Mouse (Mus musculus): ENCODE results near the gene Zc3h18.
A peak's percentile ranks its signal among the peaks of the same experiment; 100 is the strongest.

The Zc3h18 gene

GRCm38 (mm10) chr8:122347811-122348552, 28.4 kb upstream of the Zc3h18 start:
- DNase-seq (ENCODE audit: low spot score in 2 of 2): no peak

- DNase-seq (ENCODE audit: low spot score in 2 of 2): no peak
These were observed 26.8 kb upstream of the Zc3h18 start for GRCm38 (mm10) chr8:122349357-122350297.

GRCm38 (mm10) chr8:122350309-122351089, 25.9 kb upstream of the Zc3h18 start:
- no peak for DNase-seq (ENCODE audit: low spot score in 2 of 2)

DNA sequence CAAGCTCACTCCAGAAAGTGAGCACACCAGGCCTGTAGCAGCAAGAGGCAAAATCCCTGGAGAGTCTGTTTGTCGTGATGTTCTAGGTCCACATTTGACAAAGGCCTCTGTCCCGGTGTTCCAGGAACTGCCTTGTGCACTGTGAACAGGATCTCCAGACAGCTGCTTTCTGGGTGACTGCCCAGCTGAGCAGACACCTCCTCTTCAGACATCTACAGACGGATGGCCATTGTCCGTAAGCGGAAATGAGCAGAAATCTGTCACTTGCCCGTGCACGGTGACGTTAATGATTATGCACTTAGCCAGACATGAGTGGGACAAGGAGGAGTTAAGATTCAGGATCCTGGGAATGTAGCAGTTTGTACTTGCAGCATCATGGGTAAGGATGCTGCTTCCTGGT, 22.3 kb upstream of the Zc3h18 start:
- DNase-seq (ENCODE audit: low spot score in 2 of 2): no peak

GRCm38 (mm10) chr8:122355642-122356606, 20.5 kb upstream of the Zc3h18 start:
- peak in 1 of 2 experiments; percentile 46 for DNase-seq (ENCODE audit: low spot score in 2 of 2)

DNA sequence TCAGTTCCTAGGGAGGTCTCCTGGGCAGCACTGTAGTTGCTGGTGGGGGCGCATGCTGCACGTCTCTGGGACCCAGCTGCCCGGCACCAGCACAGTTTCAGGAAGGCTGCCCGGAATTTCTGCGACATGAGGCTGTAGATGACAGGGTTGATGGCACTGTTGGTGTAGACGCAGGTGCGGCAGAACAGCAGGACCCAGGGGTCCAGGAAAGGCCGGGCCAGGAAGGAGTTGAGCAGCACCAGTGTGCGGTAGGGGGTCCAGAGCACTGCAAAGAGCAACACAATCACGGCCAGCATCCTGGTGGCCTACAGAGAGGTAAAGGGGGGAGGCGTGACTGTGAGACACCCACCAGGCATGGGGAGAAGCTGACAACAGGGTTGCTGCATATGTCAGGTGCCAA, 19.2 kb upstream of the Zc3h18 start:
- no peak for DNase-seq (ENCODE audit: low spot score in 2 of 2)

DNA sequence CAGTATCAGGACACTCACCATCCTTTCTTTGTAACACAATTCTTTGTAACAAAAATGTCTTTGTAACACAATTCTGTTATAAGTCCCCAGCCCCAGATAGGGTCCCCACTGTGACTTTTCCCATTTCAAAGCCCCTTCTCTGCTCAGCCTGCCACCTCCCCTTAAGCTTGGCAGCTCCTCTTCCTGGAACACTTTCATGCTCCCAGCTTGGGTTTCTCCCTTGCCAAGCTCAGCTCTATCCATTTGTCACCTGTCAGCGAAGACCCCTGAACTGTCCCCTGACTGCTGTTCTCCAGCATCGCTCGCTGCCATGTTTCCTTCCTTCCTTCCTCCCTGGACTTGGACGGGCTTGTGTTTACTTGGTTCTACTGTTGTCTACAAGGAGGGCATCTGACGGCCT, 18.8 kb upstream of the Zc3h18 start:
- DNase-seq (ENCODE audit: low spot score in 2 of 2): no peak

DNA sequence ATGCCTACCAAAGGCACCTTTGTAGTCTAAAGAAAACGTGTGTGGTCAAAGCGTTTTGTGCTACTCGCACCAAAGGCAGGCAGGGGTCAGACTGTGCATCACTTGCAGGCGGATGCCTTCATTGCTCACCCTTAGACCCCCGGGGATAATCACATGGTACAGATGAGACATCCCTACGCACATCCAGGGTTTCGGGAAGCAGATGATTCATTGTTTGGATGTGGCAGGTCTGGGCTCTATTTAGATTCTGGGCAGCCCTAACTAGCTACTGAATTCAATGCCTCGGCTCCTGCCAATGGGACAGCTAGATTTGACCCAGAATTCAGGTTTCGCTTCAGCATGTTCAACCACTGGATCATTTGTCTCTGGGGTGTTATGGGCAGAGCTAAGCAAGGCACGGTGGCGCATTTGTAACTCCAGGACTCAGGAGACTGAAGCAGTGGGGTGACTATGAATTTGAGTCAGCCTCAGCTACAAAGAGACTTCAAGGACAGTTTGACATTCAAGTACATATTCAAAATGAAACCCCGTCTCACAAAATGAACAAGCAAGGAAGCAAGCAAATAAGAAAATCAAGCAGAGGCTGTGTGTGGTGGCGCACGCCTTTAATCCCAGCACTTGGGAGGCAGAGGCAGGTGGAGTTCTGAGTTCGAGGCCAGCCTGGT, 17.2 kb upstream of the Zc3h18 start:
- no peak for DNase-seq (ENCODE audit: low spot score in 2 of 2)

GRCm38 (mm10) chr8:122360696-122361416, 15.6 kb upstream of the Zc3h18 start, which contains the start of gene Trhr2:
TSS of gene Trhr2 (minus strand) at chr8:122360746.
- DNase-seq (ENCODE audit: low spot score in 2 of 2): no peak

- no peak for DNase-seq (ENCODE audit: low spot score in 2 of 2)
These were observed 14.1 kb upstream of the Zc3h18 start for GRCm38 (mm10) chr8:122362271-122362670.

DNA sequence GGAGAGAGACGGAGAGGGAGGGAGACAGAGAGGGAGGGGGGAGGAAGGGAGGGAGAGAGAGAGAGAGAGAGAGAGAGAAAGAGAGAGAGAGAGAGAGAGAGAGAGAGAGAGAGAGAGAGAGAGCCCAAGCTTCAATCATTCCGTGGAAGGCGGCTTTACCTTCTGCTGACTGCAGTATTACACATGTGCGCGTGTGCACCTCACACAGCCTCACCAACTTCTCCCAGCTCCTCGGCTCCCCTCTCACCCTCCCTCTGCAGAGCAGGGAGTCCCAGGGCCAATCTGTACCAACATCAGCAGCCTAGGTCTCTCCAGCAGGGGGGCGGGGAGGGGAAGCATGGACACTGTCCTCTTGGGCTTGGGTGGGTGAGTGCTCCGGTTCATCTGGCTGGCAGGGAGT, 13.4 kb upstream of the Zc3h18 start:
- DNase-seq (ENCODE audit: low spot score in 2 of 2): no peak

GRCm38 (mm10) chr8:122368494-122368893, 7.9 kb upstream of the Zc3h18 start:
- DNase-seq (ENCODE audit: low spot score in 2 of 2): no peak

GRCm38 (mm10) chr8:122369665-122370064, 6.7 kb upstream of the Zc3h18 start:
- peak; percentile 46 to 52 for DNase-seq (ENCODE audit: low spot score in 2 of 2)

- no peak for DNase-seq (ENCODE audit: low spot score in 2 of 2)
These were observed 4.7 kb upstream of the Zc3h18 start for GRCm38 (mm10) chr8:122371706-122372105.

GRCm38 (mm10) chr8:122375320-122375719, 1.1 kb upstream of the Zc3h18 start:
- no peak for DNase-seq (ENCODE audit: low spot score in 2 of 2)

- no peak for DNase-seq (ENCODE audit: low spot score in 2 of 2)
These were observed 551 bp upstream of the Zc3h18 start for GRCm38 (mm10) chr8:122375751-122376364.

DNA sequence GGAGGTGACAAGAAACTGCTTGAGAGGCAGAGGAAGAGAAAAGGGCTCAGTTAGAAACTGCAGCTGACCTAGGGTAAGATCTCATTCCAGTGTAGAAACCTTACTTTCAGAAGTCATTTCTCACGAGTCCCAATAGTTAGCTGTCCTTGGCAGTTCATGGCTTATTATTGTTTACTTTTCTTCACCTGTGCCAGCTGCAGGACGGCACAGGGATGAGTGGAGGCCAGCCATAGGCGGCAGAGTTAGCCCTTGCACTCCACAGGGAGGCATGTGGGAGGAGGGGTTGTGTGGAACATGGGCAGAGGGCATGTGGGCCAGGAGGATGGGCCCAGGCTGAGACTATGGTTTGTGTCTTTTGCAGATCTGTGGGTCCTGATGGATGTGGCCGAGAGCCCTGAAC, 6.6 kb downstream of the Zc3h18 start:
- DNase-seq (ENCODE audit: low spot score in 2 of 2): no peak

DNA sequence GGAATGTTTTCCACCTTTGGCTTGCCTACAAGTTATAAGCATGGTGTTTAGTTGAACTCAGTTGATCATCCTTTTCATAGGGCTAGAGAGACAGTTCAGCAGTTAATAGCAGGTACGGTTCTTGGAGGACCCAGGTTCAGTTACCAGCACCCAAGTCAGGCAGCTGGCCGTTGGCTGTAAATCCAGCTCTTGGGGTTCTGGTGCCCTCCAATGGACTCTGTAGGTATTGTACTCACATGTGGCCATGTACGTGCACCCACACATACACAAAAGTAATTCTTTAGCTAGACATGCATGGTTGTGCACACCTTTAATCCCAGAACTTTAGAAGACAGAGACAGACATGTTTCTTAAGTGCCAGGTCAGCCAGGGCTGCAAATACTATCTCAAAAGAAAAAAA, 12.9 kb downstream of the Zc3h18 start:
- no peak for DNase-seq (ENCODE audit: low spot score in 2 of 2)

GRCm38 (mm10) chr8:122390758-122391157, 14.3 kb downstream of the Zc3h18 start:
- no peak for DNase-seq (ENCODE audit: low spot score in 2 of 2)

Measured in frontal cortex, postnatal 14 days (tissue).